Mouse (Mus musculus): ENCODE data around the gene Itprid2. TPM values are rescaled to one million over a fixed set of nuclear protein-coding genes. Genes with fewer than 3 reads are reported as not detected.

The Itprid2 gene
- polyA plus RNA-seq, 1 experiment from 2014 or later = 3.6 TPM

DNA sequence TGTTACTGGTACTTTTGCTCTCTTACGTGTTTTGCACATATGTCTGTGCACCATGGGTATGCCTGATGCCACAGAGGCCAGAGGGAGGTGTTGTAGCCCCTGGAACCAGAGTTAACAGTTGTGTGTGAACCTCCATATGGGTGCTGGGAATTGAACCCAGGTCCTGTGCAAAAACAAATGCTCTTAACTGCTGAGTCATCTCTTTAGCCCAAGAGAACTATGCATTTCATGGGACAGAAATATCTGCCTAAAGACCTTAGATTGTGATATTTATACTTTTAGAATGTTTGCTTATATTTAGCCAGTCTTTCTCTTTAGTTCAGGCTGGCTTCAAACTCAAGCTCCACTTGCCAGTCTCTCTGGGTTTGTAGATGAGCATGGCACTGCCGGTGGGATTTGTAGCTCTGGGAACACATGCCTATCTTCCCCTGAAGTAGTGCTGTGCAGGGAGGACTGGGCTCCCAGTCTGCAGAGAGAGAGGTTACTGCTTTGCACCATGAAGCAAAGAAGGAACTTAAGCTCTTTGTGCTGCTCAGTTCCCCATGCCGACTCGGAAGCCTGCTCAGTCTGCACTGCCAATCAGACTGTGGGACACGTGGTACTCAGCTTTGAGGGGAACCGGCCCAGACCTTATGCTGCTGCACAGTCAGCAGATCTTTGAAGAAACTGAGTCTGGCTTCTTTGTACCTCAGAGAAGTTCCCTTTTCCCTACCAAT, 18.1 kb downstream of the Itprid2 start:
- 81% methylated on average over 6 of the region's 6 CpGs for WGBS

GRCm38 (mm10) chr2:79653809-79654164, 18.6 kb downstream of the Itprid2 start:
- H3K27me3 ChIP-seq (ENCODE audit: poor library complexity, severe bottlenecking) = no peaks in the 10 kb centered on the region
- peaks cover 15% of the 10 kb centered on the region for H3K36me3 ChIP-seq (replicated peaks)
- WGBS = 92% methylated on average over 2 of the region's 2 CpGs
- no peaks in the 10 kb centered on the region for H3K4me1 ChIP-seq
- H3K4me3 ChIP-seq = no peak overlapping the region
- no peak overlapping the region for H3K27ac ChIP-seq
- DNase-seq (ENCODE audit: extremely low spot score, low spot score) = no peak
- no peaks in the 10 kb centered on the region for H3K9me3 ChIP-seq

More for the DNA sequence above, 18.1 kb downstream of the Itprid2 start:
- Histone ChIP-seq H3K4me1 (no peaks in the 10 kb centered on the region), H3K4me3 (no peak overlapping the region), H3K27ac (no peak overlapping the region), H3K36me3 (replicated peaks) (peaks cover 14% of the 10 kb centered on the region), H3K27me3 (ENCODE audit: poor library complexity, severe bottlenecking) (no peaks in the 10 kb centered on the region), H3K9me3 (no peaks in the 10 kb centered on the region)
- DNase-seq (ENCODE audit: extremely low spot score, low spot score) = no peak

DNA sequence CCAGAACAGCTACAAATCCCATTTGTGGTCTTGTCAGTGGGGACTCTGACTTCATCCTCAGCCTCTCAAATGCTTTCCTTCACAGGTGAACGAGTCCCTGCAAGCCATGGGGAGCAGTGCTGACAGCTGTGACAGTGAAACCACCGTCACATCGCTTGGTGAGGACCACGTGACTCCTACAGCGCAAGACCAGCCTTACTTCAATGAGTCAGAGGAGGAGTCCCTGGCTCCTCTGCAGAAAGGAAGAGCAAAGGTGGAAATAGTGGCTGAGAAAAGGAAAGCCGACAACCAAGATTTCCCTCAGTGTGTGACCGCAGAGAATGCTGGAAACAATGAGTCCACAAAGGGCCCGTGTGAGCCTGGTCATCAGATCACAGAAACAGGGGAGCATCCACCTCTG, 21.9 kb downstream of the Itprid2 start:
- WGBS = 87% methylated on average over 8 of the region's 8 CpGs
- Histone ChIP-seq H3K9me3 (no peaks in the 10 kb centered on the region), H3K27ac (no peak overlapping the region), H3K36me3 (replicated peaks) (peaks cover 22% of the 10 kb centered on the region), H3K27me3 (ENCODE audit: poor library complexity, severe bottlenecking) (no peaks in the 10 kb centered on the region), H3K4me1 (peaks cover 18% of the 10 kb centered on the region), H3K4me3 (no peak overlapping the region)
- no peak for DNase-seq (ENCODE audit: extremely low spot score, low spot score)

GRCm38 (mm10) chr2:79660417-79661185, 25.4 kb downstream of the Itprid2 start:
- no peak overlapping the region for H3K27ac ChIP-seq
- WGBS = 71% methylated on average over 12 of the region's 12 CpGs
- H3K4me1 ChIP-seq = peaks cover 24% of the 10 kb centered on the region
- H3K27me3 ChIP-seq (ENCODE audit: poor library complexity, severe bottlenecking) = no peaks in the 10 kb centered on the region
- H3K4me3 ChIP-seq = no peak overlapping the region
- no peak for DNase-seq (ENCODE audit: extremely low spot score, low spot score)
- no peaks in the 10 kb centered on the region for H3K9me3 ChIP-seq
- peaks cover 35% of the 10 kb centered on the region for H3K36me3 ChIP-seq (replicated peaks)

GRCm38 (mm10) chr2:79661486-79662104, 26.4 kb downstream of the Itprid2 start:
- no peak for DNase-seq (ENCODE audit: extremely low spot score, low spot score)
- Histone ChIP-seq H3K36me3 (replicated peaks) (peaks cover 35% of the 10 kb centered on the region), H3K4me3 (no peak overlapping the region), H3K27me3 (ENCODE audit: poor library complexity, severe bottlenecking) (no peaks in the 10 kb centered on the region), H3K9me3 (no peaks in the 10 kb centered on the region), H3K27ac (no peak overlapping the region), H3K4me1 (peaks cover 26% of the 10 kb centered on the region)
- 61% methylated on average over 7 of the region's 7 CpGs for WGBS

- H3K27me3 ChIP-seq (ENCODE audit: poor library complexity, severe bottlenecking) = no peaks in the 10 kb centered on the region
- no peaks in the 10 kb centered on the region for H3K9me3 ChIP-seq
- no peak for DNase-seq (ENCODE audit: extremely low spot score, low spot score)
- H3K27ac ChIP-seq = no peak overlapping the region
- no peak overlapping the region for H3K4me3 ChIP-seq
- H3K36me3 ChIP-seq (replicated peaks) = peaks cover 20% of the 10 kb centered on the region
- 86% methylated on average over 3 of the region's 3 CpGs for WGBS
- peaks cover 27% of the 10 kb centered on the region for H3K4me1 ChIP-seq
Observed at GRCm38 (mm10) chr2:79664532-79665286, 29.6 kb downstream of the Itprid2 start.

DNA sequence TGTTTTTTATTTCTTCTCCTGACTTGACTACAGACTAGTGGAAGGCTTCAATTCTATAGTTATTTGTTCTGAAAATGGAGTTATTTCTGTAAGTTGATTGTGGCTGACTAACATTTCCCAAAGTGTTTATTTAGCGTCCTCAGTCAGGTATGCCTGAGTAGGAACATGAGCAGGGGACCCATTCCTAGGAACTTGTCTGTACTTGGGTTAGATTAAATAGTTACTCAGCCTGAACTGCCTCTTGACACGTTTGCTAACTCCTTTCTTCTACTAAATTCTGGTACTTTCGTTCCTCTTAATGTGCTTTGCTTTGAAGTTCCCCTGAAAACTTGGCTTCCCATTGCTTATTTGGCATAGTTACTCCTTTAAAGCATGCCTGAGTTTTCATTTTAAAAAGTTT, 30.3 kb downstream of the Itprid2 start:
- 68% methylated on average over 3 of the region's 3 CpGs for WGBS
- Histone ChIP-seq H3K4me1 (peaks cover 25% of the 10 kb centered on the region), H3K27ac (no peak overlapping the region), H3K4me3 (no peak overlapping the region), H3K36me3 (replicated peaks) (peaks cover 17% of the 10 kb centered on the region), H3K27me3 (ENCODE audit: poor library complexity, severe bottlenecking) (no peaks in the 10 kb centered on the region), H3K9me3 (no peaks in the 10 kb centered on the region)
- no peak for DNase-seq (ENCODE audit: extremely low spot score, low spot score)

- no peak overlapping the region for H3K27ac ChIP-seq
- no peak overlapping the region for H3K4me3 ChIP-seq
- no peaks in the 10 kb centered on the region for H3K27me3 ChIP-seq (ENCODE audit: poor library complexity, severe bottlenecking)
- H3K9me3 ChIP-seq = no peaks in the 10 kb centered on the region
- DNase-seq (ENCODE audit: extremely low spot score, low spot score) = no peak
- H3K36me3 ChIP-seq (replicated peaks) = 0 out of 2 replicates have a peak, but pooled peaks cover 3% of the 10 kb centered on the region
- no peaks in the 10 kb centered on the region for H3K4me1 ChIP-seq
- WGBS = 90% methylated on average over 3 of the region's 3 CpGs
Observed at GRCm38 (mm10) chr2:79675266-79675665, 40.1 kb downstream of the Itprid2 start.

DNA sequence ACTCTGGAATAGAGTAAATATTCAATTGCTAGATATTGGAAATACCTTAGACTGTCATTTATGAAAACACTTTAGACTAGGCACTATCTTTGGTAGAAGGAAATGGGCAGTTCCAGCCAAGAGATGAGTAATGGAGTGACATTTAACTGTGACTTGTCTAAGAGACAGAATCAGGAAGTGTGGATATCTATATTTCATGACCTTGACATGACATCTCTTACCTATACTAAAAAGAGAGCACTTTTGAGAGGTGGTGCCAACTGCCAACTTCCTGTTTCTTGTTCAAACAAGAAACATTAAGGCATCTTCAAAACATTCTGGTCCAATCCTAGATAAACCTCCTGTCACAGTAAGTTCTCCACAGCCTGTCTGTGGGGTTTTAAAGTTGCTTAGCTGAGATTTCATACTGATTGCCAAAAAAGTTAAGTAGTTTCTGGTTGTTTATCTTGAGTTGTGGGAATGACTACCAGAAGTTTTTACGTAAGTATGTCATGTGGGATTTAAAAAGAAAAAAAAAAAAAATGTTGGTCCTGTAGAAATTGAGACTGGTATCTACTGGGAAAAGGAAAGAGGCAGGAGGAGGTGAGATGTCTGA, 42.6 kb downstream of the Itprid2 start:
- H3K36me3 ChIP-seq (replicated peaks) = no peaks in the 10 kb centered on the region

GRCm38 (mm10) chr2:79681672-79682071, 46.5 kb downstream of the Itprid2 start:
- Histone ChIP-seq H3K27ac (no peak overlapping the region), H3K4me1 (no peaks in the 10 kb centered on the region), H3K36me3 (replicated peaks) (no peaks in the 10 kb centered on the region), H3K9me3 (no peaks in the 10 kb centered on the region), H3K4me3 (no peak overlapping the region), H3K27me3 (ENCODE audit: poor library complexity, severe bottlenecking) (no peaks in the 10 kb centered on the region)
- 92% methylated on average over 4 of the region's 4 CpGs for WGBS
- no peak for DNase-seq (ENCODE audit: extremely low spot score, low spot score)

More for the DNA sequence above, 42.6 kb downstream of the Itprid2 start:
- no peaks in the 10 kb centered on the region for H3K9me3 ChIP-seq
- no peak for DNase-seq (ENCODE audit: extremely low spot score, low spot score)
- H3K27me3 ChIP-seq (ENCODE audit: poor library complexity, severe bottlenecking) = no peaks in the 10 kb centered on the region
- WGBS = 96% methylated on average over 1 of the region's 1 CpGs
- no peaks in the 10 kb centered on the region for H3K4me1 ChIP-seq
- H3K4me3 ChIP-seq = no peak overlapping the region
- no peak overlapping the region for H3K27ac ChIP-seq

DNA sequence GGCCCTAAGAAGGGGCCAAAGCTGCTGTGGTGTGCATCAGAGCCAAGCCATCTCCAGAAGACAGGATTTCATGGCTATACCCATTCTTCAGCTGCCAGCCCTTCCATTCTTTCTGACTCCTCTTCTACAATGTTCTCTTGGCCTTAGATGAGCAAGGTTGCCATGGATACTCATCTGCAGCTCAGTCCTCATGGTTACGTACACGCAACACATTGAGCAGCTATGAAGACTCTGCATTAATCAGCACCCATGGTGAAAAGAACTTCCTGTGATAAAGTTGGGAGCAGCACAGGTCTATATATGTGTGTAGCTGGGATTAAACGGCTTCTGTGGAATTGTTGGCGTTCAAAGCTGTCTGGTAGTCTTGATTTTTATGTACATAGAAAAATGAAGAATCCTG, 48.1 kb downstream of the Itprid2 start:
- DNase-seq (ENCODE audit: extremely low spot score, low spot score) = no peak
- Histone ChIP-seq H3K4me1 (no peaks in the 10 kb centered on the region), H3K27ac (no peak overlapping the region), H3K9me3 (no peaks in the 10 kb centered on the region), H3K4me3 (no peak overlapping the region), H3K27me3 (ENCODE audit: poor library complexity, severe bottlenecking) (no peaks in the 10 kb centered on the region), H3K36me3 (replicated peaks) (no peaks in the 10 kb centered on the region)
- 90% methylated on average over 4 of the region's 4 CpGs for WGBS

- Histone ChIP-seq H3K4me3 (no peak overlapping the region), H3K9me3 (no peaks in the 10 kb centered on the region), H3K4me1 (no peaks in the 10 kb centered on the region), H3K27ac (no peak overlapping the region), H3K36me3 (replicated peaks) (no peaks in the 10 kb centered on the region), H3K27me3 (ENCODE audit: poor library complexity, severe bottlenecking) (no peaks in the 10 kb centered on the region)
- WGBS = 87% methylated on average over 3 of the region's 3 CpGs
- DNase-seq (ENCODE audit: extremely low spot score, low spot score) = no peak
Observed at GRCm38 (mm10) chr2:79690838-79691237, 55.7 kb downstream of the Itprid2 start.
